Mouse (Mus musculus) kidney, postnatal 36 days (tissue): ENCODE data around the gene Rims4.

Source experiments
- DNase-seq, 2 experiments: peaks; one replicate each; pipeline ENCODE4 v3.0.0; 2021 to 2022; ENCODE audit warnings: mixed read lengths in 2 of 2

The Rims4 gene

GRCm38 (mm10) chr2:163918317-163919258, at the start of gene Rims4:
Gene Rims4 (minus strand): TSS chr2:163918683.
- peak; percentile 6 to 53 for DNase-seq

DNA sequence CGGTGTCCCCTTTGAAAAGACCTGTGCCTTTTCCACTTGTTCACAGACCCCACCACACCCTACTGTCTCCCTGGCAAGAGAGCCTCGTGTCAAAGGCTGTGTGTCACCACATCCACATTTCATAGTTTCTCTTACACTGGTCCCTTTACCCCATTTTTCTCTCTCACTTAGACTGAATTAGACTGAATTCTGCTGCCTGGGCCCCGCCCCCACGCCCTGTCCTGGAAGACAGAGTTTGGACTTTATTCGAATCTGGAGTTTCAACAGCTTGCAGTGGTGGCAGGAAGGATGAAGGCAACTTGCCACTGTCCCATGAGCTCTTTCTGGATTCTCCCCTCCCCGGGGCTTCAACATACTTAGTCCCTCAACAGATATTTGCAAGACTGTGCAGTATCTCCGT, 47.2 kb upstream of the Rims4 start:
- DNase-seq, result peak in 1 of 2 experiments; percentile 33

DNA sequence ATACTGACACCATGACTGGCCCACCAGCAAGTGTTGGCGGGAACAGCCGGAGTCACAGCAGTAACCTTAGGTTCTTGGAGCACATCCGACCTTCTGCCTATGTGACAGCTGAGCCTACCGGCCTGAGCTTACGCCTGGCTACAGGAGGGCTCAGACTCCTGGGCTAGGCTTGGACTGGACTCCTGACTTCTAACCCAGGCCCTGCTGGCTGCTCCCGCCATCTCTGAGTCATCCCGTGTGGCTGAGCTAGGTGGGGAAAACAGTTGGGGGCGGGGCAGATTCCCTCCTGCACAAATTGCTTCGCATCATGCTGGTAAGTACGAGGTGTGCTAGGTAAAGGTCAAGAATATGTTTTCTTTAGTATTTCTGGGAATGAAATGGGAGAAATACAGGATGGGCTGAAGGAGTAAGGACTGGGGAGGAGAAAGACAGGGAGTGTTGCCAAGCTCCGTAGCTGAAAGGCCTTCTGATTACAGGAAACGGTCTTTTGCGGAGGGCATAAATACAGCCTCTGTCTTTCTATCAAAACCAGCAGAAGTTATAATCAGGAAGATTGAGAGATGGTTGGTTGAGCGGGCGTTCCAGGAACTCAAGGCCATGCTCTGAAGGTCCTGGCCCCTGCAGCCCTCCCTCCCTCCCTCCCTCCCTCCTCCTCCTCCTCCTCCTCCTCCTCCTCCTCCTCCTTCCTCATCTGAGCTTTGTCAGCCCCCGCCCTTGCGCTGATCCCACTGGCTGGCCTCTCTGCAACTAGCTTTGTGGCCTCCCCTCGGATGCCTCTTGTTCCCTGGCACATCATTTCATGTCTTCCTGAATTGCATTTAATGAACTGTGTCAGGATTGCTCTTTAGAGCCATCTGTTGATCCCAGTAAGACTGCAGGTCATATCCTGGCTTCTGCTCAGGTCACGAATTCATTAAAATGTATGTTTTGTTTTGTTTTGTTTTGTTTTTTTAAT, 46.4 kb upstream of the Rims4 start:
- no peak for DNase-seq

GRCm38 (mm10) chr2:163953622-163954310, 35.3 kb upstream of the Rims4 start:
- no peak for DNase-seq

GRCm38 (mm10) chr2:163951770-163952169, 33.3 kb upstream of the Rims4 start:
- peak; percentile 60 to 80 for DNase-seq

DNA sequence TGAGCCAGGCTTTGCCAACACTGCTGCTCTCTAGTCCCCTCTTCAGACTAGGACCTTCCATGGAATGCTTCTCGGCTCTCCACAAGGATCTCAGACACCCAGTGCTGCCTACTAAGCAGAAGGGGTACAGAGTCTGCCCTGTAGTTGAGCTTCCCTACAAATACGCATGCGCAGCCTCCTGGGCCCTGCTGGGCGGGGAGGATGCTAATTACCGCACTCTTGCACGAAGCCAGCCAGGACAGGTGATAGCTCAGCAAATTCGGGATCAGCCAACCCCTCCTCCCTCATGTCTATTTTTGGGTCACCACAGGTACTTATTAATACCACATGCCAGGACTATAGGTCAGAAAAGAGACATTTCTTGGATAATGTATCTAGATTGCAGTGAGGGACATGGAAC, 29.5 kb upstream of the Rims4 start:
- no peak for DNase-seq

DNA sequence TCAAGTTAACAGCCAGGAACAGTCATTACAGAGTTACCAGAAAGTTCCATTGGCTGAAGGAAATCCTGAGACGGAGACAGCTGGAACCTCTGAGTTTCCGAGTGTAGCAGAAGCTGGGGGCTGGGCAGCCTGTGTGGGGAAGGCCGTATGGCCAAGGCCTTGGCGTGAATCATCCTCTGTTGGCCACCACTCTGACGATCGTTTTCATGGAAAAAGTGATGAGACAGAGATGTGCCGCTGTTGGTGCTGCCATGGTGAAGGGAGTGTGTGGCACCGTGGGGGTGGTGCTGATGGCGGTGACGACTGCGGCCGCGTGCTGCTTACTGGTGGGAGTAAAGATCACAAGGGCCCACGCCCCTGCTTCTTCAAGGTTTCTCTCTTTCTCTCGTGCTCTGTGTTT, 27.7 kb upstream of the Rims4 start:
- no peak for DNase-seq

GRCm38 (mm10) chr2:163944511-163944910, 26.0 kb upstream of the Rims4 start:
- DNase-seq, result no peak

DNA sequence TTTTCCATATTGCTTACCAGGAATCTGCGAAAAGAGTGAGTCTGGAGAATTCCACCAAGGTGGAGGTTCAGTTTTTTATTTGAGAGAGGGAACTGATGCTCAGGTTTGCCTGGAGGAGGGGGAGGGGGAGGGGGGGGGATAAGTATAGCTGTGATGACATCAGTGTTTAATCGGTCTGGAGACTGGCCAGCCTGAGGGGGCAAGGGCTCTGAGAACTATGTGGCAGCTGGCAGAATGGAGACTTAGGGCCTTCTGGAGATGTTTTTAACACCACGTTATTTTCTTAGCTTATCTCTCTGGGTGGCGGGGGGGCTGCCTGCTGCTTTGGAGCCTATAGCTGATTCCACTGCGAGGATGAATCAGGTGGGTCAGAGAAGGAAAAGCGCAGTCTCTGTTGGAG, 24.6 kb upstream of the Rims4 start:
- no peak for DNase-seq

DNA sequence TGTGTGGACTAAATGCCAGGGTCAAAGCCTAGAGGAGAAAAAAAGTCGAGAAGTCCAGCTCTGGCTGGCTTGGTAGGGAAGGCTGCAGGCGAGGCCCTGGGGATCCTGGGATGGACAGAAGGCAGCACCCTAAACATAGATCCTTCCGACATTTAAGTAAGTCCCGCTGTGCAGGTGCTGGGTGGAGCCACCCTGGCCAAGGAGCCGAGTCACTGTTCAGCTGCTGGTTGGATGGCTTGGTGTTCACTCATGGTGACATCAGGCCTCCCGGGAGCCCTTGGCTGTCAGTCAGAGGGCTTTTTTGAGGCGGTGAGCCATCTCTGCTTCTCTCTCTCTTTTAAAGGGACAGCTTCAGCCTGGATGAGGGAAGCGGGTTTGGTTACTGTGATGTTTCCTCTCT, 21.0 kb upstream of the Rims4 start:
- no peak for DNase-seq

DNA sequence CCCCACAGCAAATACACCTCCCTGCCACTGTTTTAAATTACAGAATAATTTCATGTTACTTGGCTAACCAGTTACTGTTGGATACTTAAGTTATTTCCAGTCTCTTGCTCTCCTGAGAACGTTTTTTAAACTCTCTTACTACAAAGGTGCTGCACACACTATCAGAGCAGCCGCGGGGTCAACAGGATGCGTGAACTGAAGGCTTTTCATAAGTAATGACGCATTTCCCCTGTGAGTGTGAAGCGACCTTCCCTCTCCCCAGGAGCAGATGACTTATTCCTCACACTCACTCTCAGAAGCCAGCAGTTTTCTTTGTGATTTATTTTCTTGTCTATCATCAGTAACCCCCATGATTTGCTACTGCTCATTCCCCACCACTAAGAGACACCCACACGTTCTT, 13.7 kb upstream of the Rims4 start:
- DNase-seq, result peak in 1 of 2 experiments; percentile 18

DNA sequence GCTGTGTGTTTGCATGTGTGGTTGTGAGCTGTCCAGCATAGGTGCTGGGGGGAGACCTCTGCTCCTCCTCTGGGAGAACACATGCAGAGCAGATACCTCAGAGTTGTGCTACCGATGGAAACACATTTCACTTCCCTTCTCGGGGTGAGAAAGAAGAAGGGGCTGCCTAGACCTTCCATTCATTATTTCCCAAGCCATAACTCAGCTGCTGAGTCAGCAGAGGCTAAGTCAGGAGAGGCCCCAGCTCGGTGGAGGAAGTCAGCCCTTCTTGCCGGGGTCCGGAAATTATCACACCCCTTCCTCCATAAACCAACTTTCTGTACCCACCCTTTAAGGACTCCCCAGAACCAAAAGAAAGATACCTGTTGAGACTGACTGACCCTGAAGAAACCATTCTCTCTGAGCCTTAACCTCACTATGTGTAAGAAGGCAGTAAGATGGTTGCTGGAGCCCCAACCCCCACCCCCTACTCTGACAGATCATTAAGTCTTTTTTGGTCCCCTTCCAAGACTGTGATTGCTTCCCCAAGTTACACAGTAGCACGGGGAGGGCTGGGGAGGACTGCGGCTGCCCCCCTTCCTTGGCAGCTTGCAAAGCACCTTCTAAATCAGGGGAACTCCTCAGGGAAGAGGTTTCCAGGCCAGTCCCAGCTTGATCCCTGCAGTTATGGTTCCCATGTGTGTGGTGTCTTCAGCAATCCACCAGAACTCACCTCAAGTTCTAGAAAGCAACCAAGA, 10.1 kb upstream of the Rims4 start:
- no peak for DNase-seq

- no peak for DNase-seq
These were observed 6.6 kb upstream of the Rims4 start for GRCm38 (mm10) chr2:163925044-163925443.

DNA sequence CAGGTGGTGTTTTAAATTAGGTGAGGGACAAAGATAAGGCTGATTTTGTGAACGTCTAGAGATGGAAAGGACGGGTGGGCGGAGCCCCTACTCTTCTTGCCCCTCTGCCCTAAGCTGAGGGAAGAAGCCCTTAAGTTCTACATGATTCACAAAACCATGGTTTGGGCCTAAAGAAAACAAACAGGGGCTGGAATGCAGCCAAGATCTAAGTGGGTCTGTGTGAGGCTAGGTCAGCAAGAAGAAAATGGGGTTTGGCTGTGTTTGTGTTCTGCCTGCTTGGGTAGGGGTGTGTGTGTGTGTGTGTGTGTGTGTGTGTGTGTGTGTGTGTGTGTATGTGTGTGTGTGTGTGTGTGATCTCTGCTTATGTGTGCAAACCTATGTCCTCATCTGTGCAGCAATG, 6.0 kb upstream of the Rims4 start:
- DNase-seq, result no peak

- DNase-seq, result no peak
These were observed 4.6 kb upstream of the Rims4 start for GRCm38 (mm10) chr2:163923113-163923512.

DNA sequence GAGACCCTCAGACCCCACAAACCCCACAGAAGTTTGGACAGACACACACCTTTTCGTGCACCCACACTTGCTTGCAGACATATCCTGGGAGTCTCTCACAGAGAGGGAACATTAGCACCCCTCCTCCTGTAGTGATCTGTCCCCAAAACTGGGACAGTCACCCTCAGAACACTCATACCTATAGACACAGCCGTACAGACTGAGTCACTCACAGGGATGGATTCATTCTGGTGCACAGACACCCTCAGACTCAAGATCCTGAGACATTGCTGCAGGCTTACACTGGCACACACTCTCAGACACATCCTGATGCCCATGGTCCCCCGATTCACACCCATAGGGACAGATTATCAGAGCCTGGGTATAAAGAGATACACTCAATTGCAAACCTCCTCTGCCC, 1.1 kb upstream of the Rims4 start:
- no peak for DNase-seq

- DNase-seq, result no peak
These were observed 1.8 kb downstream of the Rims4 start for GRCm38 (mm10) chr2:163916703-163917102.

DNA sequence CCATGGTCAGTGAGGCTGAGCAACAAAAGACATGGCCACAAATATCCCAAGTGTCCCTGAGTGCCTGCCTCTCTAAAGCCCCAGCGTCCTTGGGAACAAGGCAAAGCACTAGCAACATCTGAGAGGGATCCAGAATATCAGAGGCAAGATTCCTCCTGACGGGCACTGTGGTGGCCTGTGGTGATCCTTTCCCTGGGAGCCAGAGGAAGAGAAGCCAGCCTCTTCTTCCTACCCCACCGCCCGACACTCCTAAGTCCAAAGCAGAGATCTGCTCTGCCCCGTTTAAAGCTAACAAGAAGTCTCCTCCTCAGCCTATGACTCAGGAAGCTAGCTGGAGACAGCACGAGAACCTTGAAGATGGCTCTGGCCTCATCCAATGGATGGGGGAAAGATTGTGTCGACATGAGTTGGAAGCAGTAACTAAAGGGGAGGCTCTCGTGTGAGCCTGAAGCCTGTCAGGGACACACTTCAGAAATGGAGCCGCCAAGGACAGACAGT, 3.1 kb downstream of the Rims4 start:
- no peak for DNase-seq

DNA sequence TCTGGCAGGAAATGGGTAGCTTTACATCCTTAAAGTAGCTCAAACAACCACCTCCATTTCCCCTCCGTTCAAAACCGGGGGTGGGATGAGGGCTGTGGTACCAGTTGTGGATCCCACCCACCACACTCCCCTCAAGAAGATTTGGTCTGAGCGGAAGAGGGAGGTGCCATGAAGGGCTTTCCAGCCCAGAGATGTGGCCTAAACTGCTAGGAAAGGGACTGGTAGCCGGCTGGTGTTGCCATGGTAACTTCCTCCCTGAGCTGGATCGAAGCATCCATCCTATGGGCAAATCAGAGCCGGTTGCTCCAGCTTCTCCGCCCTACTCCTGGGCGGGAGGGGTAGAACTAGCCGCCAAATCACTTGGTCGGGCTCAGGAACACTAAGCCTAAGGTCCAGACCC, 4.4 kb downstream of the Rims4 start:
- DNase-seq, result no peak

DNA sequence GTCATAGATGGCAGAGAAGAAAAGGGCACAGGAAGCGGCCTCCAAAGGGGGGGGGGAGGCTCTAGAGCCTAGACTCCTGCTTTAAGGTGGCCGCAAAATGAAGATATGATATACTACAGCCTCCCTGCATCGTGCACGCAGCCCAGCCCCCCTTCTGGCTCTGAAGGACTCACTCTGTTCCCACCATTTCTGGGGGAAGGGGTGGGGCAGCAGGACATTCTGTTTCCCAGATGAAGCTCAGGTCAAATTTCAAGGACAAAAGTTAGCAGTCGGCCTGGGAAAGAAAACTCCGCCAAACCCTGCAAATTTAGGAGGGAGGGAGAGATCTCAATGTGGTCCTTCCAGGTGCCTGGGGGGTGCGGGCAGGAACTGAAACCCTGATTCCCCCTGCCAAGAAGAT, 4.8 kb downstream of the Rims4 start:
- no peak for DNase-seq

DNA sequence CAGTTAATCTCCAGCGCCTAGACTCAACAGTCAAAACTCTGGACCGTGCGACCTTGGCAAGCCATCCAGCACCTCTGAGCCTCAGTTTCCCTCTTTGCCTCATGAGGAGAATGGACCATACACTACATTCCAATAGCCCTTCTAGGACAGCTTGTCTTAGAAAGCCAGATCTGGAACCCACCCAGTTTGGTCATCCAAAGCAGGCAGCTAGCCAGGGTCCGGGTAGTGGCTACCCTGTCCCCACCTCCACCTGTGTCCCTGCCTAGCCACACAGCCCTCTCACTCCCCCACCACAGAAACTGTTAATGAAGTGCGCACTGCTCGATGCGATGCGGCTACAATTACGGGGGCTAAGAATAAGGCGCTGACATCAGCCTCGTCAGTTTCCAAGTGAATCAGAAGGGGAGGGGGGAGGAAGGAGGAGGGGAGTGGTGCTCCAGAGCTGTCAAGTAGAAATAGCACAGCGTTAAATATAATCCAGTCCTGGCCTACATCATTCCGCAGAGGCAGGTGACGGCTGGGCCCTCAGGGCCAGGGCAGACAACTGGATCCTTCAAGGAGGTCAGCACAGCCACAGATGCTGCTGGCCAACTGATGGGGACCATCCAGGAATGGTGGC, 6.5 kb downstream of the Rims4 start:
- no peak for DNase-seq

DNA sequence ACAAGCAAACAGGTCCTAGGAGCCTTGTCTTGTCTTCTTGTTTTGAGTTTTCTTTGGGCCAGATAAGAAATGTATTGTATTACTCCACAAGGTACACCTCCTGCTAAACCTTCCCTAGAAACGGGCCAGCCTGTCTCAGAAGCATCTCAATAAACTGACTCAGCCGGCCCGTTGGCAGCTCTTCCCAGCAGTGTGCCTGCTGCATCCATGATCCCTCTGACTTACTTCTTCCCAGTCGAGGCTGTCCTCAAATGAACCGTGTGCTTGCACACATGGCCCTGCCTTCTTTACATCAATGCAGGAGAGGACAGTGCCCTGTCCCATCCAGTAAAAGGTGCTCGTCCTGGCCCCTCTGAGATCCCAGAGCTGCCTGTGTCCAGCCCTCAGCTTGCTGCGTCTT, 8.9 kb downstream of the Rims4 start:
- DNase-seq, result no peak
